Mouse (Mus musculus): ENCODE results near the gene Maats1.
A peak's percentile ranks its signal among the peaks of the same experiment; 100 is the strongest.

Maats1 gene

GRCm38 (mm10) chr16:38370633-38371374 lies 28.9 kb upstream of the Maats1 start:
- DNase-seq (ENCODE audit: low read depth, low spot score), result no peak

- no peak for DNase-seq (ENCODE audit: low read depth, low spot score)
Observed at GRCm38 (mm10) chr16:38369992-38370484, 28.1 kb upstream of the Maats1 start.

- no peak for DNase-seq (ENCODE audit: low read depth, low spot score)
Observed at GRCm38 (mm10) chr16:38369431-38369830, 27.5 kb upstream of the Maats1 start.

- DNase-seq (ENCODE audit: low read depth, low spot score), result no peak
Observed at GRCm38 (mm10) chr16:38369000-38369399, 27.1 kb upstream of the Maats1 start.

- no peak for DNase-seq (ENCODE audit: low read depth, low spot score)
Observed at GRCm38 (mm10) chr16:38368336-38368735, 26.4 kb upstream of the Maats1 start.

- no peak for DNase-seq (ENCODE audit: low read depth, low spot score)
Observed at GRCm38 (mm10) chr16:38366231-38366630, 24.3 kb upstream of the Maats1 start.

- no peak for DNase-seq (ENCODE audit: low read depth, low spot score)
Observed at GRCm38 (mm10) chr16:38365390-38365789, 23.4 kb upstream of the Maats1 start.

- DNase-seq (ENCODE audit: low read depth, low spot score), result no peak
Observed at GRCm38 (mm10) chr16:38363657-38364056, 21.7 kb upstream of the Maats1 start.

- no peak for DNase-seq (ENCODE audit: low read depth, low spot score)
Observed at GRCm38 (mm10) chr16:38363256-38363595, 21.3 kb upstream of the Maats1 start.

GRCm38 (mm10) chr16:38362493-38363255 lies 20.7 kb upstream of the Maats1 start:
- peak; percentile 21 for DNase-seq (ENCODE audit: low read depth, low spot score)

- DNase-seq (ENCODE audit: low read depth, low spot score), result peak; percentile 20
Observed at GRCm38 (mm10) chr16:38361933-38362332, 20.0 kb upstream of the Maats1 start, which contains the start of gene Popdc2. Gene Popdc2, plus strand, starts transcription at chr16:38362209.

GRCm38 (mm10) chr16:38360317-38360716 lies 18.4 kb upstream of the Maats1 start:
- no peak for DNase-seq (ENCODE audit: low read depth, low spot score)

- DNase-seq (ENCODE audit: low read depth, low spot score), result no peak
Observed at GRCm38 (mm10) chr16:38359857-38360256, 17.9 kb upstream of the Maats1 start.

GRCm38 (mm10) chr16:38359241-38359640 lies 17.3 kb upstream of the Maats1 start:
- no peak for DNase-seq (ENCODE audit: low read depth, low spot score)

GRCm38 (mm10) chr16:38358256-38358812 lies 16.4 kb upstream of the Maats1 start:
- DNase-seq (ENCODE audit: low read depth, low spot score), result no peak

GRCm38 (mm10) chr16:38354185-38354913 lies 12.4 kb upstream of the Maats1 start:
- DNase-seq (ENCODE audit: low read depth, low spot score), result no peak

- no peak for DNase-seq (ENCODE audit: low read depth, low spot score)
Observed at GRCm38 (mm10) chr16:38353642-38354041, 11.7 kb upstream of the Maats1 start.

- no peak for DNase-seq (ENCODE audit: low read depth, low spot score)
Observed at GRCm38 (mm10) chr16:38352851-38353250, 10.9 kb upstream of the Maats1 start.

GRCm38 (mm10) chr16:38352031-38352430 lies 10.1 kb upstream of the Maats1 start:
- no peak for DNase-seq (ENCODE audit: low read depth, low spot score)

- no peak for DNase-seq (ENCODE audit: low read depth, low spot score)
Observed at GRCm38 (mm10) chr16:38350939-38351338, 9.0 kb upstream of the Maats1 start.

- DNase-seq (ENCODE audit: low read depth, low spot score), result no peak
Observed at GRCm38 (mm10) chr16:38350361-38350855, 8.5 kb upstream of the Maats1 start.

GRCm38 (mm10) chr16:38349881-38350280 lies 7.9 kb upstream of the Maats1 start:
- DNase-seq (ENCODE audit: low read depth, low spot score), result no peak
